Mouse (Mus musculus): ENCODE data around the gene Upk3a.

- peak; percentile 81 for TF ChIP-seq CTCF (IDR thresholded peaks at IDR 0.05; ENCODE audit: low read depth)
- TF ChIP-seq EP300 (IDR thresholded peaks at IDR 0.05; ENCODE audit: low read depth): no peak
Observed at GRCm38 (mm10) chr15:85070561-85070960, 53.6 kb downstream of the Upk3a start.

Measured in heart, postnatal 0 days (tissue).